Mouse (Mus musculus) heart, postnatal 0 days (tissue): ENCODE data around the gene Psmc3ip. TPM values are rescaled to one million over a fixed set of nuclear protein-coding genes. Genes with fewer than 3 reads are reported as not detected.

Experiments used
- ATAC-seq: fragments of 200-750 bp; cut with Nextera tagmentation; 2 replicates; pipeline ENCODE4 v1.8.0; 2017; ENCODE audit warnings: low read depth, moderate number of reproducible peaks, moderate library complexity; ENCODE audit not compliant: insufficient read depth
- DNase-seq: peaks from one replicate; pipeline ENCODE4 v3.0.0-alpha.2; 2016; ENCODE audit warnings: low spot score
- H3K27ac ChIP-seq: fragments of 300-500 bp; sonication (generic); 2 replicates; pipeline ENCODE4 v1.5.1; 2014; ENCODE audit warnings: low read depth, mild to moderate bottlenecking
- H3K27me3 ChIP-seq: fragments of 300-500 bp; sonication (generic); 2 replicates; pipeline ENCODE4 v1.6.1; 2014; ENCODE audit warnings: low read length, mixed read lengths; ENCODE audit not compliant: control insufficient read depth, insufficient read depth
- H3K36me3 ChIP-seq: fragments of 300-500 bp; sonication (generic); replicated peaks from 2 replicates; pipeline ENCODE4 v1.6.1; 2014; ENCODE audit warnings: low read length, mixed read lengths; ENCODE audit not compliant: control insufficient read depth, insufficient read depth
- H3K4me1 ChIP-seq: fragments of 300-500 bp; sonication (generic); 2 replicates; pipeline ENCODE4 v1.6.1; 2014; ENCODE audit warnings: antibody characterized with exemption; ENCODE audit not compliant: control insufficient read depth, insufficient read depth
- H3K4me2 ChIP-seq: fragments of 300-500 bp; sonication (generic); 2 replicates; pipeline ENCODE4 v1.6.1; 2014; ENCODE audit warnings: low read depth, mild to moderate bottlenecking, low read length, moderate library complexity
- H3K4me3 ChIP-seq: fragments of 300-500 bp; sonication (generic); 2 replicates; pipeline ENCODE4 v1.5.1; 2014; ENCODE audit warnings: low read depth, low read length
- H3K9ac ChIP-seq: fragments of 300-500 bp; sonication (generic); replicated peaks from 2 replicates; pipeline ENCODE4 v1.6.1; 2014; ENCODE audit warnings: low read depth, low read length, mixed read lengths
- H3K9me3 ChIP-seq: fragments of 300-500 bp; sonication (generic); replicated peaks from 2 replicates; pipeline ENCODE4 v1.6.1; 2016; ENCODE audit warnings: low read length; ENCODE audit not compliant: control insufficient read depth
- CTCF ChIP-seq: IDR thresholded peaks from 2 replicates; pipeline ENCODE4 v1.5.1; 2016; ENCODE audit warnings: antibody characterized with exemption, control low read depth, low read depth
- EP300 ChIP-seq: IDR thresholded peaks from 2 replicates; pipeline ENCODE4 v1.6.1; 2016; ENCODE audit warnings: antibody characterized with exemption, low read depth
- WGBS: fragments of 180-500 bp; shearing (Covaris S2); extraction: QIAGEN DNeasy Blood & Tissue Kit; methylation state at CpG from one replicate; pipeline ENCODE4 v1.1.7; 2014; 5-methylcytosine and 5-hydroxymethylcytosine counted together
- polyA plus RNA-seq: library from polyadenylated mRNA; unstranded; fragments of >200 nt; fragmentation: Nextera tagmentation; extraction: Ambion mirVana; gene quantifications from 2 replicates; pipeline ENCODE4 v1.2.1, GENCODE M21; 2015
- total RNA-seq: library from RNA; depleted of rRNA; stranded (reverse); fragments of >200 nt; gene quantifications from 2 replicates; pipeline ENCODE4 v1.2.3, GENCODE M21; 2014; ENCODE audit warnings: low replicate concordance

Gene Psmc3ip
- total and polyA plus RNA-seq, 2 experiments from 2014 or later, result 1.2 to 10.3 TPM

DNA sequence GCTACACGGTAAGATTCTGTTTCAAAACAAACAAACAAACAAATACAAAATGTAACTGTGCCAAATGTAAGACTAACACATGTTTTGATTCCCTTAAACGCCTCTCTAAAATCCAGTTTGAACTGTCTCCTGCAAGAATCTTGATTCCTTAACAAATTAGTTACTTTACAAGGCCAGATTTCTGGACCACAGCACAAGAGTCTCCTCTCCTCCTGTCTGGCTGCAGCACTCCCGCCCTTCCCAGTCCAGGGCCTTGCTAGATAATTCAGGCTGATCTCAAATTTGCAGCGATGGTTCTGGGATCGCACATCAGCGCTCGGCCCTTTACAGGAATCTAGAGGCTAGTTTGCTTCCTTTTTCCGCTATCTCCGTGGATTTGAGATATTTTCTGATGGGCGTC lies 13.6 kb downstream of the Psmc3ip start:
- peak overlapping the region; percentile 81 for H3K4me3 ChIP-seq
- H3K9me3 ChIP-seq, result no peaks in the 10 kb centered on the region
- DNase-seq, result no peak
- H3K9ac ChIP-seq, result peak overlapping the region; percentile 43
- peak overlapping the region; percentile 94 for H3K27ac ChIP-seq
- ATAC-seq, result no peak
- peak overlapping the region; percentile 95 for H3K4me2 ChIP-seq
- peaks cover 38% of the 10 kb centered on the region for H3K27me3 ChIP-seq
- 7% methylated on average over 10 of the region's 10 CpGs for WGBS
- TF ChIP-seq EP300 (no peak), CTCF (no peak)
- peaks cover 17% of the 10 kb centered on the region for H3K4me1 ChIP-seq
- H3K36me3 ChIP-seq, result peaks cover 7% of the 10 kb centered on the region; the same call in 1 of the 2 replicates

DNA sequence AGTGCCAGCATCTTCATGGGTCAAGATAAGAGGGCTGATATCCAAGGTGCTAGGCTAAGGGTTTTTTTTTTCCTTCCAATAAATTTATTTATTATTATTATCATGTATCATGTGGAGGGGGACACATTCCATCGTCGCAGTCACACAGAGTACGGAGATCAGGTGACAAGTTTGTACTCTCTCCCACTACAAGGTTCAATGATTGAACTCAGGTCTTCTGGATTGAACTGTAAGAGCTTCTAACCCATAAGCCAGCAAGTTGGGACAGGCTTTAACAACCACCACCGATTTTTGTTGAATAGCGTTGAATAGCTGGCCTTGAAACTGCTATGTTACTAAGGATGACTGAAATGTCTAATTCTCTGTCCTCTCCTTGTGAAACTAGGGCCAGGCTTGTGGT lies 14.8 kb downstream of the Psmc3ip start:
- no peak for TF ChIP-seq CTCF
- no peak for TF ChIP-seq EP300
- Histone ChIP-seq H3K4me3 (no peak overlapping the region), H3K9me3 (no peaks in the 10 kb centered on the region), H3K27me3 (peaks cover 38% of the 10 kb centered on the region), H3K27ac (no peak overlapping the region), H3K9ac (no peak overlapping the region), H3K4me1 (peaks cover 9% of the 10 kb centered on the region; the same call in 1 of the 2 replicates), H3K36me3 (peaks cover 11% of the 10 kb centered on the region; the same call in 1 of the 2 replicates), H3K4me2 (no peak overlapping the region)
- no peak for DNase-seq
- no peak for ATAC-seq
- WGBS, result 78% methylated on average over 5 of the region's 5 CpGs

DNA sequence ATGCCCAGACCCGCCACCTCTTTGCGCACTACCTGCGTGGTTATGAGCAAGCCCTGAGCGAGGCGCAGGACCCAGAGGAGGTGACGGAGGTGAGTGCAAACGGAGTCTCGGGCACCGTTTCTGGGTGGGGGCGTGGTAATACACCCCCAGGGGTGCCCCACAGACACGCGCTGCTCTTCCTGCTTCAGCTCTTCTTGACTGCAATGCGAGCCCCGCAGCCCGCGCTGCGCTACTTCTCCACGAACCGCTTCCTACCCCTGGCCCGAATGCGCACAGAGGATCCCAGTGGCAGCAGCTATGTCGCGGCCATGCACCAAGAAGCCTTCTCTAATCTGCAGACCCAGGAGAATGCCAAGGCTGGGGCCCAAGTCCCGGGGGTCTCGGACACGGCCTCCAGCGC lies 15.5 kb downstream of the Psmc3ip start:
- no peak for DNase-seq
- Histone ChIP-seq H3K27me3 (peaks cover 38% of the 10 kb centered on the region), H3K27ac (no peak overlapping the region), H3K9ac (no peak overlapping the region), H3K4me3 (peak overlapping the region; percentile 19), H3K4me1 (peaks cover 9% of the 10 kb centered on the region; the same call in 1 of the 2 replicates), H3K9me3 (no peaks in the 10 kb centered on the region), H3K36me3 (peaks cover 6% of the 10 kb centered on the region; the same call in 1 of the 2 replicates), H3K4me2 (peak overlapping the region; percentile 3; the same call in 1 of the 2 replicates)
- ATAC-seq, result no peak
- WGBS, result 6% methylated on average over 27 of the region's 27 CpGs
- TF ChIP-seq CTCF (no peak), EP300 (no peak)

DNA sequence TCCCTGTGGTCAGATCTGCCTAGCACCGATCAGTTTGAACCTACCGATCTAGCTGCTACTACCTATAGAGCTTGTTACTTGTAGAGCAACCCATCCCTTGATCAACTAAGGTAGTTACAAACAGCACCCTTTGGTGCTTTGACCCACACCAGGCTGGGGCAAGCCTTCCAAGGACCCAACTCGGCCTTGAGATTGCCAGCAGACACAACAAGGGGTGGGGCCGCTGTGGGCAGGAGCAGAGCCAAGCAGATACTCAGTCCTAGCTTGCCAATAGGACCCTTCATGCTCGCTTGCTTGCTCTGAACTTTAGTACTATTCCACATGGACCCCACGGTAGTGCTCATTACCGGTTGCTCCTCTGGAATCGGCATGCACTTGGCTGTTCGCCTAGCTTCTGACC lies 17.1 kb downstream of the Psmc3ip start, which contains the start of gene Hsd17b1:
Gene Hsd17b1, plus strand, starts transcription at position 291 of the 400 bp plus-strand sequence.
- no peak for DNase-seq
- Histone ChIP-seq H3K27me3 (peaks cover 38% of the 10 kb centered on the region), H3K36me3 (peaks cover 6% of the 10 kb centered on the region; the same call in 1 of the 2 replicates), H3K4me3 (no peak within 1 kb of the TSS), H3K9ac (no peak within 1 kb of the TSS), H3K9me3 (no peaks in the 10 kb centered on the region), H3K4me2 (no peak within 1 kb of the TSS), H3K4me1 (peaks cover 3% of the 10 kb centered on the region; the same call in 1 of the 2 replicates), H3K27ac (no peak within 1 kb of the TSS)
- 66% methylated on average over 9 of the region's 9 CpGs for WGBS
- TF ChIP-seq CTCF (no peak), EP300 (no peak)
- no peak for ATAC-seq

DNA sequence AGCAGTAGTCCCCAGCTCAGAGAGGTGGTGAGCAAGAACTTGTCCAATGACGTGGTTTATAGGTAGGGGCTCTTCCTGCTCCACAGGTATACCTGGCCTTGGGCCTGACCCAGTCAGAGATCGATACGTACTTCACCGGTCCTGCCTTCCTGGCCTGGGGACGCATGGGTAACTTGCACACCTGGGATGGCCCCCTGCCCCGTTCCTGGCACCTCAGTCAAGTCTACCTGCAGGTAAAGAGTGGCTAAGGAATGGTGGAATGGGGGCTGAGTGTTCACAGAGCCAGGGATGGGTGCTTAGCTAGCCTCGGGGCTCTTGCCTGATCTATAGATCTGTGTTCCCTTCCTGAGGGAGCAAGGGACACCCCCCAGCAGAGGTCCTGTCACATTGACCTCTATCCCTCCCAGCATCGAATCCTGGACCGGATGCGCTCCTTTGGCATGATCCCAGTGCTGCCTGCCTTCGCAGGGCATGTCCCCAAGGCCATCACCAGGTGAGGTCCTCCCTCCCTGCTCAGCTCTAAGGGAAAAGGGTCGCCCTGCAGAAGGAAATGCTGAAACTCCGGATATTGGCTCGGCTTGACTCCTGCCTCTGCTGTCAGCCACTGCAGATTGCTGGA lies 23.3 kb downstream of the Psmc3ip start:
- peaks cover 7% of the 10 kb centered on the region for H3K4me1 ChIP-seq
- no peak overlapping the region for H3K27ac ChIP-seq
- H3K27me3 ChIP-seq, result no peaks in the 10 kb centered on the region
- 71% methylated on average over 14 of the region's 14 CpGs for WGBS
- TF ChIP-seq CTCF, result no peak
- no peak for TF ChIP-seq EP300
- ATAC-seq, result no peak
- peaks cover 6% of the 10 kb centered on the region; the same call in 1 of the 2 replicates for H3K36me3 ChIP-seq
- no peak overlapping the region for H3K9ac ChIP-seq
- no peak overlapping the region for H3K4me2 ChIP-seq
- no peaks in the 10 kb centered on the region for H3K9me3 ChIP-seq
- DNase-seq, result no peak
- no peak overlapping the region for H3K4me3 ChIP-seq
